Mouse (Mus musculus) kidney, adult 11 months (tissue): ENCODE results near the gene Dhrs7c.

Source experiments
- DNase-seq: peaks from one replicate; pipeline ENCODE4 v3.0.0; 2022

The Dhrs7c gene

DNA sequence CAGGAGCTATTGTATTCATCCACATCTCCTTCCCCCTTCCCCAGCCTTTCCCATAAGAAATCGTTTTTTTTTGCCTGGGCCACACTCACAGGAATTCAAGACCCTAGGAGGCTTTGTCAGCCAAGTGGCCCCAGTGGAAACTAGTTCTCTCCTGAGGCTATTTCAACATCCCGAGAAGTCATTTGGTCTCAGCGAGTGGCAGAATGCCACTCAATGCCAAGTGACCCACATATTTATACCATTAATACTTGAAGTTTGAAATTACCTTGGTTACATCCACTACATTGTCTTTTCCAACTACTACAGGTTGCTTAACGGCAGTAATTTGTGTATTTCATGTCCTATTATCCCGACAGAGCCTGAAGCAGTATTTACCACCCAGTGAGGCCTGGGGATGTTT is 53.8 kb downstream of the Dhrs7c start:
- no peak for DNase-seq

DNA sequence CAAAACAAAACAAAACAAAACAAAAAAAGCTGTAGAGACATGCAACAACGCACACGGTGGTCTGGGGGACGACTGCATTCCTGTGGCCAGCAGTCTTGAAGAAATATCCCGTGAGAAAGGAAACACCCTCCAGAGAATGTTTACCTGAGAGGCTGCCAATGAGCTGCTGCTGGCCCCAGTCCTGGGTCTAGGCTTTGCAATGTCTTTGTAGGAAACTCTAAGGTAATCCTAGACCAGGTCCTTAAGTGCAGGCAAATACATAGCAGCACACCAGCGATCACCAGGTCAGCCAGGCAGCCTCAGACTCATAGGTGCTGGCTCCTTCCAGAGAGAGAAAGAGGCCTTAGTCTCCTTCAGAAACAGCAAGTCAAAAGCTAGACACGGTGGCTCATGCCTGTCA is 56.0 kb downstream of the Dhrs7c start:
- no peak for DNase-seq

DNA sequence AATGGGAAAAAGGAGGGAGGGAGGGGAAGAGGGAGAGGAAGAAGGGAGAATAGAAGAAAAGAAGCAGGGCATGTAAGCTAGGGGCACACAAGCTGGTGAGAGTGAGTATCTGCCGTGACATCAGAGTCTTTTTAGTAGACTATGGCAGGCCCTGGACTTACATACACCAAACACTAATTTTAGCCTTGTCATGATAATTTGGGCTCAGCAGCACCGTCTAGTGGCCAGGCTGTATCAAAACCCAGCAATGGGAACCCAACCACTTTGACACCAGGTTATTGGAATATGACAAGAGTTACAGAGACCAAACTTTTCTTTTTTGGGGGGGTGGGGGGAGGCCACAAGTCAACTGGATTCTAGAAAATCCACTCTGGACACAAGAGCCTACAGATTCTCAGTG is 57.0 kb downstream of the Dhrs7c start:
- DNase-seq, result no peak

DNA sequence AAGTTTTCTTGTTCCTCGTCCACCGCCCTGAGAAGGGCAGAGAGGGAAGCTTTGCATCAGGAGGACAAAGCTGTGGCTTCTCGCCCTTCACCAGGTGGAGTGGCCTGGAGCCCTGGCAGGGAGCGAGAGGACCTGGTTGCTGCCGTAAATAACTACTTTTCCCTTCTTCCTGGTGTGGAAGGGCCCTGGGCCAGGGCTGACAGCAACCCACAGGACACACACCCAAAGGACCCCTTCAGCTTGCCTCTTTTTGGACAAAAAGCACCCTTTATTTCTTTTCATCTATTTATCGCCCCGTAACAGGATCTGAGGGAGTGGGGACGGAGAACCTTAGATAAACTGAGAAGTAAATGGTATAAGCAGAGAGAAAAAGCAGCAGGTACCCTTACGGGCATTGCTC is 60.5 kb downstream of the Dhrs7c start:
- no peak for DNase-seq

DNA sequence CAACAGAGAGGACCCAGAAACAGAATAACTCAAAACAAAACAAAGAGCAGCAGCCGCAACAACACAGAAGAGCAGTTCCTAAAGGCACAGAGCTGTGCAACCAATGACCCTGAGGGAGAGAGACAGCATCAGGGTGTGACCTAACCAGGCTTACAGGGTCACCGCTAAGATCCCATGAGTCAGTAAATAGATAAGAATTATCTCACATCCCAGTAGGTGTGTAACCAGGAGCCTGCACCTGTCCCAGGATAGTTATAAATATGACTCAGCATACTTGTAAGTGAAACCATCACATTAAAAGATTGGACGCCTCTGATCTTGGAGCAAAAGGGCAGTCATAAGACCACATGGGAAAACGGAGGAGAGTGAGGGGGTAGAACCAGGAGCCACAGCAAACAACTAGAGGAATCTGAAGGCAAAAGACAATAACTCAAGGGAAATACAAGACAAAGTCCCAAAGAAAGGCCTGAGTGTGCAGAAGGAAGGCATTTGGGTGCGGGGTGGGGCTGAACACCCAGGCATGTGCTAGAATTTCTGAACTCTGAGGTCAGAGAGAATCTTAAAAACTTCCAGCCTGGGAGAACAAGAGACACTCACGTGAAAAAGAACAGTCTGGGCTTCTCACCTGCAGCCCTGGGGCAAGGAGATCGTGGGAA is 62.9 kb downstream of the Dhrs7c start:
- no peak for DNase-seq

DNA sequence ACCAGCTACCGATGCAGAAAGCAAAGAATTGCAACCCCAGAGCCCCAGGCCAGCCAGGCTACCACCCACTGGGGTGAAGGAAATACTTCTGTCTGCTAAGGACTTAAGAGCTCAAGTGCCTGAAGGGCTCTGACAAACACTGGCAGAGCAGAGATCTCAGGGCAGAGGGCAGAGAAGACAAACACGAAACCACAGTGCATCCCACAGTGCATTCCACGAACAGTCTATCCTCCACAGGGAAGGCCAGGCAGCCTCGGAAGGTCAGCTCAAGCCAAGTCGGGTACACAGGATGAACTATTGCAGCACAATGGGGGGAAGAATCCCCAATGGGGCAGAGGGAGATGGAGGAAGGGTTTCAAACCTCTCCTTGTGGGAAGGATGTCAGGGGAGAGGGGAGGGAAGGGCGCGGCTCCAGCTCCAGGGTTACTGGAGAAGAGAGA is 63.4 kb downstream of the Dhrs7c start:
- DNase-seq, result no peak

DNA sequence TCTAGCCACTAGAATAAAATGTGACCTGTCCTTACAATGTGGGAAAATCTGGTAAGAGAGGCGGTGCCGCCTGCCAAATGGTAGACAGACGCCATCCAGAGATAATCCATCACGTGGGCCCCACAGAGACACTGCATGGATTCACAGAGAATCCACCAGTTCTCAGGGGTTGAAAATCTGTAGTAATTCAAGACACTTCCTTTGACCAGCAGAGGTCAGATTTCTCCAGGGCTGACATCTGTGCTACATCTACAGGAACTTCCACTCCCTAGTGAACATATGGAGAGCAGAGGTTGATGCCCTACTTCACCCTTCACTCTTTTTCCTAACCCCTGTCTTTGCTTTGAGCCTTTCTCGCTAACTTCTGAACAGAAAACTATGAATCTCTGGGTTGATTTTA is 67.1 kb downstream of the Dhrs7c start:
- no peak for DNase-seq
